Mouse (Mus musculus): ENCODE data around the gene 2610301B20Rik. TPM values are rescaled to one million over a fixed set of nuclear protein-coding genes. Genes with fewer than 3 reads are reported as not detected.
A peak's percentile ranks its signal among the peaks of the same experiment; 100 is the strongest.

Gene 2610301B20Rik
- polyA plus RNA-seq, 1 experiment from 2014 or later, result 11.5 TPM

GRCm38 (mm10) chr4:10913409-10913808 lies 39.1 kb downstream of the 2610301B20Rik start:
- Histone ChIP-seq H3K36me3 (ENCODE audit: control insufficient read depth, insufficient read depth) (no peaks in the 10 kb centered on the region), H3K4me3 (ENCODE audit: low read depth, low read length) (no peak overlapping the region), H3K4me1 (replicated peaks; ENCODE audit: control insufficient read depth, insufficient read depth, low read length) (no peaks in the 10 kb centered on the region), H3K27me3 (replicated peaks; ENCODE audit: control insufficient read depth, insufficient read depth, low read length) (no peaks in the 10 kb centered on the region), H3K9me3 (ENCODE audit: control insufficient read depth) (no peaks in the 10 kb centered on the region), H3K27ac (ENCODE audit: low read depth, low read length) (no peak overlapping the region), H3K4me2 (replicated peaks; ENCODE audit: low read depth) (no peak overlapping the region), H3K9ac (ENCODE audit: low read depth, low read length) (no peak overlapping the region)
- ATAC-seq, result no peak
- TF ChIP-seq CTCF (IDR thresholded peaks at IDR 0.05; ENCODE audit: low read depth), result no peak
- 97% methylated on average over 3 of the region's 3 CpGs for WGBS

- ATAC-seq, result no peak
- H3K9me3 ChIP-seq (ENCODE audit: control insufficient read depth), result no peaks in the 10 kb centered on the region
- no peak overlapping the region for H3K4me2 ChIP-seq (replicated peaks; ENCODE audit: low read depth)
- no peaks in the 10 kb centered on the region; the same call in 1 of the 2 replicates for H3K4me1 ChIP-seq (replicated peaks; ENCODE audit: control insufficient read depth, insufficient read depth, low read length)
- no peak overlapping the region for H3K27ac ChIP-seq (ENCODE audit: low read depth, low read length)
- TF ChIP-seq CTCF (IDR thresholded peaks at IDR 0.05; ENCODE audit: low read depth), result no peak
- no peaks in the 10 kb centered on the region for H3K36me3 ChIP-seq (ENCODE audit: control insufficient read depth, insufficient read depth)
- 57% methylated on average over 2 of the region's 2 CpGs for WGBS
- no peaks in the 10 kb centered on the region for H3K27me3 ChIP-seq (replicated peaks; ENCODE audit: control insufficient read depth, insufficient read depth, low read length)
- H3K4me3 ChIP-seq (ENCODE audit: low read depth, low read length), result no peak overlapping the region
- no peak overlapping the region for H3K9ac ChIP-seq (ENCODE audit: low read depth, low read length)
These were observed 40.5 kb downstream of the 2610301B20Rik start for GRCm38 (mm10) chr4:10914766-10915165.

- Histone ChIP-seq H3K27me3 (replicated peaks; ENCODE audit: control insufficient read depth, insufficient read depth, low read length) (no peaks in the 10 kb centered on the region), H3K4me2 (replicated peaks; ENCODE audit: low read depth) (no peak overlapping the region), H3K27ac (ENCODE audit: low read depth, low read length) (no peak overlapping the region), H3K9me3 (ENCODE audit: control insufficient read depth) (no peaks in the 10 kb centered on the region), H3K4me3 (ENCODE audit: low read depth, low read length) (no peak overlapping the region), H3K36me3 (ENCODE audit: control insufficient read depth, insufficient read depth) (no peaks in the 10 kb centered on the region), H3K9ac (ENCODE audit: low read depth, low read length) (no peak overlapping the region), H3K4me1 (replicated peaks; ENCODE audit: control insufficient read depth, insufficient read depth, low read length) (no peaks in the 10 kb centered on the region; the same call in 1 of the 2 replicates)
- 79% methylated on average over 3 of the region's 3 CpGs for WGBS
- no peak for ATAC-seq
- TF ChIP-seq CTCF (IDR thresholded peaks at IDR 0.05; ENCODE audit: low read depth), result no peak
These were observed 41.0 kb downstream of the 2610301B20Rik start for GRCm38 (mm10) chr4:10915271-10915670.

GRCm38 (mm10) chr4:10918402-10918801 lies 44.1 kb downstream of the 2610301B20Rik start:
- WGBS, result 79% methylated on average over 8 of the region's 8 CpGs

GRCm38 (mm10) chr4:10919097-10919496 lies 44.8 kb downstream of the 2610301B20Rik start:
- Histone ChIP-seq H3K4me3 (ENCODE audit: low read depth, low read length) (no peak overlapping the region), H3K9me3 (ENCODE audit: control insufficient read depth) (no peaks in the 10 kb centered on the region), H3K27ac (ENCODE audit: low read depth, low read length) (no peak overlapping the region; the same call in 1 of the 2 replicates), H3K27me3 (replicated peaks; ENCODE audit: control insufficient read depth, insufficient read depth, low read length) (no peaks in the 10 kb centered on the region), H3K4me1 (replicated peaks; ENCODE audit: control insufficient read depth, insufficient read depth, low read length) (peaks cover 5% of the 10 kb centered on the region), H3K4me2 (replicated peaks; ENCODE audit: low read depth) (no peak overlapping the region), H3K9ac (ENCODE audit: low read depth, low read length) (no peak overlapping the region), H3K36me3 (ENCODE audit: control insufficient read depth, insufficient read depth) (no peaks in the 10 kb centered on the region)
- no peak for TF ChIP-seq CTCF (IDR thresholded peaks at IDR 0.05; ENCODE audit: low read depth)
- peak; percentile 19; the same call in 1 of the 2 replicates for ATAC-seq
- 22% methylated on average over 5 of the region's 5 CpGs for WGBS

More at GRCm38 (mm10) chr4:10918402-10918801, 44.1 kb downstream of the 2610301B20Rik start:
- no peak for TF ChIP-seq CTCF (IDR thresholded peaks at IDR 0.05; ENCODE audit: low read depth)
- H3K4me2 ChIP-seq (replicated peaks; ENCODE audit: low read depth), result no peak overlapping the region
- no peak overlapping the region for H3K4me3 ChIP-seq (ENCODE audit: low read depth, low read length)
- no peak overlapping the region for H3K27ac ChIP-seq (ENCODE audit: low read depth, low read length)
- no peaks in the 10 kb centered on the region for H3K9me3 ChIP-seq (ENCODE audit: control insufficient read depth)
- no peak for ATAC-seq
- no peak overlapping the region for H3K9ac ChIP-seq (ENCODE audit: low read depth, low read length)
- H3K36me3 ChIP-seq (ENCODE audit: control insufficient read depth, insufficient read depth), result no peaks in the 10 kb centered on the region
- H3K4me1 ChIP-seq (replicated peaks; ENCODE audit: control insufficient read depth, insufficient read depth, low read length), result peaks cover 1% of the 10 kb centered on the region
- no peaks in the 10 kb centered on the region for H3K27me3 ChIP-seq (replicated peaks; ENCODE audit: control insufficient read depth, insufficient read depth, low read length)

GRCm38 (mm10) chr4:10919530-10919929 lies 45.2 kb downstream of the 2610301B20Rik start:
- 92% methylated on average over 3 of the region's 3 CpGs for WGBS
- Histone ChIP-seq H3K4me1 (replicated peaks; ENCODE audit: control insufficient read depth, insufficient read depth, low read length) (peaks cover 5% of the 10 kb centered on the region), H3K9ac (ENCODE audit: low read depth, low read length) (no peak overlapping the region), H3K27ac (ENCODE audit: low read depth, low read length) (no peak overlapping the region; the same call in 1 of the 2 replicates), H3K4me3 (ENCODE audit: low read depth, low read length) (no peak overlapping the region), H3K9me3 (ENCODE audit: control insufficient read depth) (no peaks in the 10 kb centered on the region), H3K36me3 (ENCODE audit: control insufficient read depth, insufficient read depth) (no peaks in the 10 kb centered on the region), H3K27me3 (replicated peaks; ENCODE audit: control insufficient read depth, insufficient read depth, low read length) (no peaks in the 10 kb centered on the region), H3K4me2 (replicated peaks; ENCODE audit: low read depth) (no peak overlapping the region)
- ATAC-seq, result no peak
- no peak for TF ChIP-seq CTCF (IDR thresholded peaks at IDR 0.05; ENCODE audit: low read depth)

GRCm38 (mm10) chr4:10919987-10920386 lies 45.7 kb downstream of the 2610301B20Rik start:
- H3K4me1 ChIP-seq (replicated peaks; ENCODE audit: control insufficient read depth, insufficient read depth, low read length), result peaks cover 5% of the 10 kb centered on the region
- H3K27ac ChIP-seq (ENCODE audit: low read depth, low read length), result no peak overlapping the region
- no peaks in the 10 kb centered on the region for H3K9me3 ChIP-seq (ENCODE audit: control insufficient read depth)
- no peak for ATAC-seq
- no peak overlapping the region for H3K9ac ChIP-seq (ENCODE audit: low read depth, low read length)
- no peak for TF ChIP-seq CTCF (IDR thresholded peaks at IDR 0.05; ENCODE audit: low read depth)
- 94% methylated on average over 6 of the region's 6 CpGs for WGBS
- H3K27me3 ChIP-seq (replicated peaks; ENCODE audit: control insufficient read depth, insufficient read depth, low read length), result no peaks in the 10 kb centered on the region
- H3K4me3 ChIP-seq (ENCODE audit: low read depth, low read length), result no peak overlapping the region
- H3K4me2 ChIP-seq (replicated peaks; ENCODE audit: low read depth), result no peak overlapping the region
- H3K36me3 ChIP-seq (ENCODE audit: control insufficient read depth, insufficient read depth), result no peaks in the 10 kb centered on the region

Data from intestine, postnatal 0 days (tissue).